Mouse (Mus musculus) c-Kit-positive CD71-positive TER-119-positive erythroid progenitor cells, embryonic 14.5 days (primary cell): ENCODE results near the gene Slc22a23.

Source experiments
- DNase-seq: peaks from one replicate; pipeline ENCODE4 v3.0.0-alpha.2; 2013; ENCODE audit warnings: low spot score

Slc22a23 gene

DNA sequence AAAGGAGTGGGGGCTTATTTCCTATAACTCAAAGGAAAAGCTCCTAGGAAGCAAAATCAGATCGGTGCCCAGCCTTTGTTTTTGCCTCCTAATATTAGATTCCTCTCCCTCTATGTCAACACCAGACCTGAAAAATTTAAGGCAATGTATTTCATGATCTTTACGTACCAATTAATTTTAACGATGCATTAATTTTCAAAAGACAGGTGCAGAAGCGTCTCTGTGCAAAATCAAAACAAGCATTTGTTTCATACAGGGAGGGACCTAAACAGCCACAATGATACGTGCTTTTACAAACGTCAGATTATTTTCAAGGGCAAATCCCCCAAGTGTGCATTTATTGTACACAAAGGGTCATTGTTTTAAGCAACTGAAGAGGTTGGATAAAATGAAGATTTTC, 212.1 kb downstream of the Slc22a23 start:
- DNase-seq, result no peak

DNA sequence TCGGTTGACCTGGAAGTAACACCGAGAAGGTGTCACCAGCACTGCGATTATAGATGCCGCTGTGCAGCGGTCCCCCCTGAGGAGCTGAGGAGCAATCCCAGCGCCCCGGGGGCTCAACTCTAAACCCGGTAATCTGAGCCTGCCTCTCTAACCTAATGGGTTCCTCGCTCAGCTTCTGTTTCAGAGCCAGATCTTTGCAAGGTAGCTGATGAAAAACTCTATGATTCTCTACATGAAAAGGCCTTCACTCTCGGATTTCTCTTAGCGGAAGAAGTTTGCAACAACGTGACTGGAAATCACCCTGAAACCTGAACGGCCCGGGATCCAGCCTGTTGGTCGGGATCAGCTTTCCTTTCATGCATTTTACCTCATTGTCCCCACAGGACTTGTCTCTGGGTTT, 212.7 kb downstream of the Slc22a23 start:
- DNase-seq, result no peak

DNA sequence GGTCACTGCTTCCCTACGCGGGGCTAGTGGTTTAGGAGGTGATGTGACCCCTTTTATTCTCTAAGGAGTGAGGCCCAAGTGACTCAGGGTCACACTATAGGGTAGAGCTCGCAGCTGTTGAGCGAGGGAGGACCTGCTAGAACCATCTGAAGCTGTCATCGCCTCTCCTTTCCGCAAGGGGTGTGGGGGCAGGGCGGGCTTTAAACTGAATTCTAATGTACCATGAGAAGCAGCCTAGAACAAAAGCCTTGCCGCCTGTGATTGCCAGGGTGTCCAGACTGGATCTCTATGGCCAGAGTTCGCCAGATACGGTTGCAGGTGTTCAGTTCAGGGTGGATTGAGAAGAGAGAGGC, 213.3 kb downstream of the Slc22a23 start:
- DNase-seq, result no peak

DNA sequence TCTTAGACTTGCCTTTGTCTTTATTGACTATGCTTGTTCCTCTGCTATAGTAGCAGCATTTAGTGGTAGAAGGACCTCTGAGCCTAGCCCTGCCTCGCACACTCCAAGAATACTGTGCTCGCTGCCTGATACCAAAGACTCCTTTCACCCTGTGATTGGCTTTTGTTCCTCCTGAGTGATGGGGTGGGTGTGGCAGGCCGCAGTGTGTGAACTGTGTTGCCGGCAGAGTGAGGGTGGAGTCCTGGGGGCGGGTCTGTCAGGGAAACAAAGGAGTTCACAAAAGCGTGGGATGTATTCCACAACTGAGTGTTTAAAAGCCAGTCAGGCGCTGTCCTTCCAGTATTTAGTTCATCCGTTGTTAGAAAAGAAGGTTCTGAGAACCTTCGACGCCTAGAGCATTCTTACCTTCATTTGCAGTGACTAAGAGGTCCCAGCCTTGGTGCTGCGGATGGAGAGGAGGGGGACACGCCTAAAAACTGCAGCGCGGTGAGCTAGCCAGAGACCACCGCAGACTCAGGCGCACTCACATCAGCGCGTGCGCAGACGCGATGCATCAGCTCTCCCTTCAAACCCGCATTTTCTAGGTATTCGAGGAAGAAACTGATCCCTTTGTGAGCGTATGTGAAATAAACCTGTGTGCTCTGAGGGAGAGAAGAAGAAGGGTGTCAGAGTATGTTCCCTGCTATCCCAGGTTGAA, 213.8 kb downstream of the Slc22a23 start:
- no peak for DNase-seq

DNA sequence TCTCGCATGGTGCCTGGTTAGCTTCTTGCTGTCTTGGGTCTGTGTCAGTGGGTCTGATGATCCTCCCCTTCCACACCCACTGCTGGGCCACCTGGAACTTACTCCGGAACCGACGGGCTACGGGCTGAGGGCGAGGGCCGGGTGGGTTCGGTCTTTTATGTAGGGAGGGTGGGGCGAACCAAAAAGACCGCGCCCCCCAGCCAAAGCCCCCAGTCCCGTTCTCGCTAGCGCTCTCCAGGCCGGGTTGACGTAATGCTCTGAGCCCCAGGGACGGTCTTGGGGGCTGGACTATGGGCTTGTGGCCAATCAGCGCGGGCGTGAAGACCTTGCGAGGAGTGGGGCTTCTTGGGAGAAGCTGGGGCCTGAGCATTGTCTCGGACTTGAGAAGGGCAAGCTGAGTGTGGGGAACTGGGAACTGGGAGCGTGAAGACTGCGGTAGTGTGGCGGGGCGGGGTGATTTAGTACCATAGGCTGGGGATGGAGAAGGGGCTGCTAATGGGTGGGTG, 214.7 kb downstream of the Slc22a23 start, which contains the start of gene Tubb2b:
TSS of gene Tubb2b (minus strand) at position 241 of the 506 bp plus-strand sequence.
- no peak for DNase-seq

DNA sequence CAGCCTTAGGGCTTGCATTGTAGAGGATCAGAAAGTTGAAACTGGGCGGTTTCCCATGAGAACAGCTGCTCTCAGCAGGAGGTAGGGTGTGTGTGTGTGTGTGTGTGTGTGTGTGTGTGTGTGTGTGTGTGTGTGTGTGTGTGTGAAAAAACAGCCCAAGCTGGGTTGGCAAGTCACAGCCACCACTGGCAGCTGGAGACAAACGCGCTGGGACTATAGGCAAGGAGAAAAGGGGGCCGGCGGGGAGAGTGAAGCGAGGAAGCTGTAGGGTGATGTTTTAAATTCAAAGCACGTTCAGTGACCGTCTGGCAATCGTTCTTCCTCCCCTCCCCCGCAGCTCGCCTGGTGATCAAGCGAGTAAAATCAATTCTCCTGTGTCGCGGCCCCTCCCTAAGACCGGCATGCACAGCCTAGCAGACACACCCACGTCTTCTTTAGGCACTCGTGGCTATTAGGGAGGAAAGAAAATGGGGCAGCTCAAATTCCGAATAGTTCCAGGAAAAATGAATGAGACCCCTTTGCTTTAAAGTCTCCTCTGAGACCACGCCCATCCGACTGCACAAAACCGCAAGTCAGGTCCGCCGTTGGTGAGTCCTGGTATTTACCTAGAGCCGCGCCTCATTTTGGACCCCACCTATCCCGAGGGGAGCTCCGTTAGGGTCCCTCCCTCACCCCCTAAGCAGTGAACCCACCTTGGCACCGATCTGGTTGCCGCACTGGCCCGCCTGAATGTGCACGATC, 215.3 kb downstream of the Slc22a23 start:
- DNase-seq, result no peak
